Mouse (Mus musculus) heart, embryonic 10.5 days (tissue): ENCODE data around the gene Wfdc15b. TPM values are rescaled to one million over a fixed set of nuclear protein-coding genes. Genes with fewer than 3 reads are reported as not detected.
A peak's percentile ranks its signal among the peaks of the same experiment; 100 is the strongest.

Experiments used
- DNase-seq: peaks from one replicate; pipeline ENCODE4 v3.0.0-alpha.2; 2017; ENCODE audit warnings: low spot score
- H3K27ac ChIP-seq: fragments of 300-500 bp; sonication (generic); 2 replicates; pipeline ENCODE4 v1.5.1; 2016; ENCODE audit warnings: mild to moderate bottlenecking
- H3K27me3 ChIP-seq: fragments of 300-500 bp; sonication (generic); 2 replicates; pipeline ENCODE4 v1.6.1; 2016; ENCODE audit warnings: mild to moderate bottlenecking; ENCODE audit not compliant: poor library complexity, insufficient read depth, severe bottlenecking
- H3K36me3 ChIP-seq: fragments of 300-500 bp; sonication (generic); 2 replicates; pipeline ENCODE4 v1.6.1; 2016; ENCODE audit warnings: mild to moderate bottlenecking, moderate library complexity
- H3K4me1 ChIP-seq: fragments of 300-500 bp; sonication (generic); 2 replicates; pipeline ENCODE4 v1.6.1; 2016; ENCODE audit warnings: mild to moderate bottlenecking
- H3K4me3 ChIP-seq: fragments of 300-500 bp; sonication (generic); 2 replicates; pipeline ENCODE4 v1.5.1; 2016; ENCODE audit warnings: mild to moderate bottlenecking, moderate library complexity
- H3K9me3 ChIP-seq: fragments of 300-500 bp; sonication (generic); 2 replicates; pipeline ENCODE4 v1.6.1; 2016; ENCODE audit warnings: mild to moderate bottlenecking, moderate library complexity
- WGBS: fragments of 180-500 bp; shearing (Covaris S2); methylation state at CpG from one replicate; pipeline ENCODE4 v1.1.7; 2016; 5-methylcytosine and 5-hydroxymethylcytosine counted together
- polyA plus RNA-seq: library from polyadenylated mRNA; unstranded; fragments of >200 nt; fragmentation: Nextera tagmentation; extraction: Ambion mirVana; gene quantifications from 2 replicates; pipeline ENCODE4 v1.2.1, GENCODE M21; 2016

Gene Wfdc15b
- polyA plus RNA-seq, 1 experiment from 2014 or later: not detected

DNA sequence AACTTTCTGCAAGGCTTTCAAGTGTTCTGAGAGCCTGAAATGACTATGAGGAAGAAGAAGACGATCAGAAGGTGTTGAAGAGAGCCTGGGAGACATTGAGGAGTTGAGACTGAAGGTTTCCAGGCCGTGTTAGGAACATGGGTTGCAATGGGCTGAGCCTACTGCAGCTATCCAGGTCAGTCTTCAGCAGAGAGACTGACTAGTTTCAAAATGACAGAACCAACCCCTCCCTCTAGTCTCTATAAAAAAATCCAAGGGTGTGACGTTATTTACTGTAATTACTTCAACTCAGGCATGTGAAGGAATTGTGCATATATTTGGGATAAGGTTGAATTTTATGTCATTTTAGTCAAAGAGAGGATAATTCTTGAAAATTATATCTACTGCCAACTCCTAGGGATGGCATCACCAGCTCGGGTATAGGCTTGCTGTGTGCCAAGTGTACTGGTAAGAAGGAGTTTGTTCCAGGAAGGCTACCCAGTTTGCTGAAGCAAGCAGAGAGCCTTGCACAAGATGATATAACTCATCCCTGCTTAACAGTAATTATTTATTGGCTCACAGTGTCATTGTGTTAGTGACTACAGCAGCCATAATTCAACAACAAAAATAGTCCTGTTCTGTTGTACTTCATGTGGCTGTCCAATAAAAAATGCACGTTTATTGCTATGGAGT, 26.4 kb downstream of the Wfdc15b start:
- 73% methylated on average over 5 of the region's 5 CpGs for WGBS
- peak; percentile 36 for DNase-seq
- H3K36me3 ChIP-seq: no peaks in the 10 kb centered on the region
- H3K27ac ChIP-seq: no peak overlapping the region
- H3K9me3 ChIP-seq: no peaks in the 10 kb centered on the region
- no peaks in the 10 kb centered on the region for H3K4me1 ChIP-seq
- no peak overlapping the region for H3K4me3 ChIP-seq
- no peaks in the 10 kb centered on the region for H3K27me3 ChIP-seq

DNA sequence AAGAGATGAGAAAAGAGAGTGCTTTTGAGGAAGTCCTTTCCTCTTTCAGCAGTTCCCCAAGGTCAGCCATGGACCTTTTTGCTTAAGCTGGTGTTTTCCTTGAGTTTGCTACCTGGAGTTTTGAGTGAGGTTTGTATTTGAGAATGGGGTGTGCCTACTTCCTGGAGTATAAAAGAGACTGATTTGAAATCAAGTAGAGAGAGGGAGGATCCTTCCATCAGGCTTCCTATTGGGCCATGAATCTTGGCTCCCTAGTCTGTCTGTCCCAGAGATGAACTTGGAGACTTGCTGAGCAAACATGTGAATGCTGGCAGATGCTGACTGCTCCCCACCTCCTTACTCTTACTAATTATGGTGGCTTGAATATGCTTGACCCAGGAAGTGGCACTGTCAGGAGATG, 29.2 kb downstream of the Wfdc15b start:
- no peak overlapping the region for H3K4me3 ChIP-seq
- H3K4me1 ChIP-seq: no peaks in the 10 kb centered on the region
- 0 out of 2 replicates have a peak, but pooled peaks cover 4% of the 10 kb centered on the region for H3K27me3 ChIP-seq
- H3K27ac ChIP-seq: no peak overlapping the region
- no peaks in the 10 kb centered on the region for H3K36me3 ChIP-seq
- no peak for DNase-seq
- no peaks in the 10 kb centered on the region for H3K9me3 ChIP-seq

DNA sequence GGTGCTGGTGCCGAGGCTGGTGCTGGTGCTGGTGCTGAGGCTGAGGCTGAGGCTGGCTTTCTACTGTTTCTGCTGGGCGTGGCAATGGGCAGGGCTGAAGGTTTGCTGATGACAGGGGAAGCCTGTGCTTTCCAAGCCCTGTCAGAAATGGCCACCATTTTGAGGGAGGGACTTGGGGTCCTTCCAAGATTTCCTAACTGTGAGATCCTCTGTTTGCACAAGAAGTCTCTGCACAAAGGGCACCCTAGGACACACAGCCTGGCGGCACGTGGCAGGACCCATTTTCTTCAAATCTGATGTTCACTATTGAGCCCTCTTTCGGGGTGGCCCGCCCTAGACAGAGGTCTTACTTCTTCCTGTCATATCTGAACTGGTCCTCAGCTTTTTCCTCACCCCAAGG, 30.9 kb downstream of the Wfdc15b start, which contains the start of gene Wfdc12:
Gene Wfdc12, minus strand, starts transcription at position 33 of the 400 bp plus-strand sequence.
- H3K9me3 ChIP-seq: no peaks in the 10 kb centered on the region
- no peak within 1 kb of the TSS for H3K27ac ChIP-seq
- H3K36me3 ChIP-seq: no peaks in the 10 kb centered on the region
- DNase-seq: peak; percentile 59
- whole genome bisulfite sequencing: 88% methylated on average over 6 of the region's 6 CpGs
- H3K27me3 ChIP-seq: 0 out of 2 replicates have a peak, but pooled peaks cover 4% of the 10 kb centered on the region
- H3K4me1 ChIP-seq: no peaks in the 10 kb centered on the region
- H3K4me3 ChIP-seq: no peak within 1 kb of the TSS

DNA sequence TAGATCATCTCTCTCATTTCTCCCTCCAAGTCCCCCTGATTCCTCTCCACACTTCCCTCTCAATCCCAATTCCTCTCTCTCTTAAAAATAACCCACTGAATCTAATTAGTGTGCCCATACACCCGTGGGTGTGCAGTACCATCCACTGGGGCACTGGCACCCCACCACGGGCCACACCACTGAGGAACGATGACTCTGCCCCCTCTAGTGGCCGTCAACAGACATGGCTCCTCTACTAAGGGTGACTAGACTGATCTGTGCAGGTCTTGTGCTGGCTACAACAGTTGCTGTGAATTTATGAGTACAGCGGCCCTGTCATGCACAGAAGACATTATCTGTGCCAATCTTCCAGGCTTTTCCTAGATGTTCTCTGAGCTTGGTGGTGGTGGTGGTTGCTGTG, 32.7 kb downstream of the Wfdc15b start:
- Histone ChIP-seq H3K4me1 (no peaks in the 10 kb centered on the region), H3K27ac (no peak overlapping the region), H3K27me3 (0 out of 2 replicates have a peak, but pooled peaks cover 4% of the 10 kb centered on the region), H3K36me3 (no peaks in the 10 kb centered on the region), H3K4me3 (no peak overlapping the region), H3K9me3 (no peaks in the 10 kb centered on the region)
- DNase-seq: peak; percentile 71
- WGBS: 28% methylated on average over 5 of the region's 5 CpGs

DNA sequence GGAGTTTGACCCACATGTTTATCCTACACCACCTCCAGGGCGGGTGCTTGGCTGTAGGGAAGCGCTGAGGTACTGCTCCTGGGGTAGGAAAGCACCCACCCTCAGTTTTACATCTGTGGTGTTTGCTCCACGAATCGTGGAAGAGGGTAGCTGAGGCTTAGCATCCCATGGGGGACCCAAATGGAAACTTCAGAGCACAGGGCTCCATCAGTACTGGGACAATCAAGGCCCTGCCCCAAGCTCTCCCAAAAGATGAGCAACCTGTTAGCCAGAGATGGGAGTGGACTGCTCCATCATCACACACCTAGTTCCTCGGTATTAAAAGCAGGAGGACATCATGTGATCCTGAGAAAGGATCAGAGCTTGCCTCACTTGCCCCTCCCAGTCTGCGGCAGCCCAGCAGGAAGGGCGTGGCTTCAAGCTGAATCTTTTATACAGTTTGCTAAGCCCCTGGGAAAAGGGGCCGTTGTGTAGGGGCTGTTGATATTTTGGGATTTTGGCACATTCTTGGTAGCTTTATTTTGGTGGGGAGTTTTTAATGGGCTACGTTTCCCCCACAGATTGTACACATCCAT, 37.2 kb downstream of the Wfdc15b start:
- WGBS: 40% methylated on average over 9 of the region's 9 CpGs

DNA sequence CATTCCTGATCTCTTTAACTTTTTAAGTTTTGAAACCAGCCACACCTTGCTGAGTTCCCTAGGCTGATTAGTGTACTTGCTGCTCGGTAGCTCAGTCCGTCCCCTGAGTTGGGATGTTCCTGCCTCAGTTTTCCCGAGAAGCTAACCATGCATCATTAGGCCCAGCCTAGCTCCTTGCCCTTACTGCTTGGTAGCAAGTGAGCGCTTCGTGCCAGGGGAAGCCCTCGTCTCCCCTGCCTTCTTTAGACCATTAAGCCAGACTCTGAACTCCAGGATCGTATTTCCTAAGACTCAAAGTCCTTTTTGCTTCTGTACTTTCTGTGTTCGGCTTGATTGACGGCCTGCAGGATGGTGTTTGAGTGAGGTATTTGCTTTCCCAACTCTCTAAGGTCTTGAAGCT, 38.1 kb downstream of the Wfdc15b start:
- WGBS: 67% methylated on average over 9 of the region's 9 CpGs
- Histone ChIP-seq H3K36me3 (no peaks in the 10 kb centered on the region), H3K27me3 (peaks cover 38% of the 10 kb centered on the region), H3K4me1 (0 out of 2 replicates have a peak, but pooled peaks cover 2% of the 10 kb centered on the region), H3K9me3 (no peaks in the 10 kb centered on the region), H3K27ac (no peak overlapping the region), H3K4me3 (no peak overlapping the region)
- DNase-seq: peak; percentile 51

More for the DNA sequence above, 37.2 kb downstream of the Wfdc15b start:
- H3K9me3 ChIP-seq: no peaks in the 10 kb centered on the region
- DNase-seq: peak; percentile 57
- no peak overlapping the region for H3K27ac ChIP-seq
- H3K4me3 ChIP-seq: no peak overlapping the region
- H3K27me3 ChIP-seq: peaks cover 32% of the 10 kb centered on the region
- H3K4me1 ChIP-seq: no peaks in the 10 kb centered on the region
- H3K36me3 ChIP-seq: no peaks in the 10 kb centered on the region

DNA sequence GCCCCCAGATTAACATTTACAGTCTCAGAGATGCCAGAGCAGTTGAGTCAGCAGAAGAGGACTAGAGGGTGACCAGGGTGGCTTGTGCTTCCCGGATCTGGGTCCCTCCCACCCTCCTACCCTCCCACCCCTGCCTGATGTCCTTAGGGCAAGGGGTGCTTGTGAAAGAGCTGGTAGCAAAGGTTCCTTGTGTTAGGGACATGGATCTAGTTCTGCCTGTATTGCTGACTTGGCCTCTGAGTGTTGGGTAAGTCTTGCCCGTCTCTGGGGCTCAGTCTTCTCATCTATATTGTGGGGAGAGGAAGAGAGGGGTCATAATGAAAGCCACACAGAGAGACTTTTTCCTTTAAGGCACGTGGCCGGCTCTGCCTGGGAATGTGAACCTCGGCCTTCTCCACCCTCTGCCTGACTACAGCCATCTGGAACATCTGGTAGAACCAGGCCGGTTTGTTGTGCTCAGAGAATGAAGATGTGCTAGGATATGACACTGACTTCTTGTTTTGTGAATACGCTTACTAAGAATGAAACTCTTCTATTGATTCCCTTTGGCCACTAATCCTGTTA, 38.7 kb downstream of the Wfdc15b start, which contains the start of gene Wfdc5:
Gene Wfdc5, minus strand, starts transcription at position 51 of the 564 bp plus-strand sequence.
- DNase-seq: peak; percentile 72
- H3K27me3 ChIP-seq: peaks cover 44% of the 10 kb centered on the region
- H3K27ac ChIP-seq: no peak within 1 kb of the TSS
- H3K4me3 ChIP-seq: no peak within 1 kb of the TSS
- H3K36me3 ChIP-seq: no peaks in the 10 kb centered on the region
- 79% methylated on average over 7 of the region's 7 CpGs for WGBS
- 0 out of 2 replicates have a peak, but pooled peaks cover 4% of the 10 kb centered on the region for H3K4me1 ChIP-seq
- H3K9me3 ChIP-seq: no peaks in the 10 kb centered on the region

DNA sequence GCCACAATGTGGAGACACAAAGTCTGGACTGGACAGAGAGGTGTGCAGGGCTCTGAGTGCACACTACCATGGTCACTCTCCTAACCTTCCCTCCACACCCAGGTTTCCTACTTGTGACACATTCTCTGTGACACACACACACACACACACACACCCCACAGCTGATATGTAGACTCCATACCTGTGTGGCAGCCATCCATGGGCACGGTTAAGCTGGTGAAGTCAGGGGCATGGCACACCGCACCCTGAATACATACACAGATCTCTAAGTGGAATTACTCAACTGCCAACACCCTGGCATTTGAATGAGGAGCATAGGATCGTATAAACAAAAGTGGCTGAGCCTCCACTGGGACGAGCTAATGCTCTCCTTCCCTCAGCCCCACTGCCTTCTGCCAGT, 40.7 kb downstream of the Wfdc15b start:
- Histone ChIP-seq H3K4me1 (0 out of 2 replicates have a peak, but pooled peaks cover 4% of the 10 kb centered on the region), H3K4me3 (no peak overlapping the region), H3K36me3 (no peaks in the 10 kb centered on the region), H3K27me3 (peaks cover 59% of the 10 kb centered on the region), H3K27ac (no peak overlapping the region), H3K9me3 (no peaks in the 10 kb centered on the region)
- WGBS: 84% methylated on average over 4 of the region's 4 CpGs
- no peak for DNase-seq

DNA sequence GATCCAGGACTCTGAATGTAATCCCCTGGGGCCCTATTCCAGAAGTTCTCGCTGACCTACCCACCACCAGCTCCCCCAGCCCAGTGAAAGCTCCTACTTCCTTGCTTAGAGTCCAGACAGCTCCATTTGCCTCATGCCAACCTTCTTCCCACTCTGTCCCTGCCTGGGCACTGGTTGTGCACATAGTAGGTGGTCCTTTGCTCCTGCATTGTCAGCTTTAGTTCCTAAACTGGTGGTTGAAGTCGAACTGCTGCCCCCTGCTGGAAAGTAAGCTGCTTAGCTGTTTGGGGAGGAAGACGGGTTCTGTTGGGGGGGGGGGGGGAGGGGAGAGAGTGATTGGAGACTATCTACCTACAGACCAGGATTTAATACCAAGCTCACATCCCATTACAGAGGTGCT, 41.3 kb downstream of the Wfdc15b start:
- 0 out of 2 replicates have a peak, but pooled peaks cover 4% of the 10 kb centered on the region for H3K4me1 ChIP-seq
- H3K36me3 ChIP-seq: no peaks in the 10 kb centered on the region
- 44% methylated on average over 3 of the region's 3 CpGs for WGBS
- H3K9me3 ChIP-seq: no peaks in the 10 kb centered on the region
- DNase-seq: no peak
- no peak overlapping the region for H3K27ac ChIP-seq
- no peak overlapping the region for H3K4me3 ChIP-seq
- H3K27me3 ChIP-seq: peaks cover 66% of the 10 kb centered on the region

DNA sequence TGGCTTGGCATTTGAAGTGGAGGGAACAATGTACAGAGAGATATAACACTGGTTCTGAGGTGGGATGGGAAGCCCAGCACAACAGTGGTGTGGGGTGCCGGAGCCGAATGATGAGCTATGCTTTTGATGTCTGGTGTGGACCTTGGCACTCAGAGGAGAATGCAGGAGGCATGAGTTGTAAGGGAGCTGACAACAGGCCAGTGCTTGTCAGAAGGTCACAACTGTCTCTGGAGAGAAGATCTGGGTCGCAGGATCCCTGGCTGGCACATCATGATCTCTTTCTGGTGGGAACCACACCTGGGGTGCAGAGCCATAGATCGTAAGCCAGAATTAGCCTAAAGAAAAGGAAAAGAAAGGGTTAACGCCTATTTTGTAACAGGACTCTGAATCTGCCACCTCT, 43.6 kb downstream of the Wfdc15b start:
- H3K9me3 ChIP-seq: no peaks in the 10 kb centered on the region
- H3K4me3 ChIP-seq: no peak overlapping the region
- H3K27me3 ChIP-seq: peaks cover 73% of the 10 kb centered on the region
- no peak overlapping the region for H3K27ac ChIP-seq
- 79% methylated on average over 5 of the region's 5 CpGs for WGBS
- no peaks in the 10 kb centered on the region for H3K36me3 ChIP-seq
- H3K4me1 ChIP-seq: peaks cover 13% of the 10 kb centered on the region; the same call in 1 of the 2 replicates
- no peak for DNase-seq

DNA sequence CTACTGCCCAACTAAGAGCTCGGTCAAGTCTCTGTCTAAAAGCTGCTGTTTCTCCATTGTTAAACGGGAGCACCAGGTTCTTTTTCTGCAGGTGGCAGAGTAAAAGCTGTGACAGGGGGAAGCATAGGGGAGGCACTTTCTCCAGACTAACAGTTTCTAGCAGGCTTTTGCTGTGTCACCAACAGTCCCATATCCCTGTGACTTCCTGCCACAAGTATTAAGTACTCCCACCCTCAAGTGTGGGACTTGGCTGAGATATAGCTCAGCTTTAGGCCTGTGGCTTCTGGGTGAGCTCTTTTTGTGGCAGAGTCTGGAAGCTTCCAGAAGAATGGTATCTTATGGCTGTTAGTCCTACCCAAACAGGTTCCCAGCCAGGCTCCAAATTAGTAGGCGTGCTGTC, 45.6 kb downstream of the Wfdc15b start:
- WGBS: 82% methylated on average over 3 of the region's 3 CpGs
- no peak overlapping the region for H3K4me3 ChIP-seq
- no peak overlapping the region for H3K27ac ChIP-seq
- H3K4me1 ChIP-seq: peaks cover 24% of the 10 kb centered on the region
- no peaks in the 10 kb centered on the region for H3K36me3 ChIP-seq
- no peak for DNase-seq
- H3K27me3 ChIP-seq: peaks cover 74% of the 10 kb centered on the region
- H3K9me3 ChIP-seq: no peaks in the 10 kb centered on the region

DNA sequence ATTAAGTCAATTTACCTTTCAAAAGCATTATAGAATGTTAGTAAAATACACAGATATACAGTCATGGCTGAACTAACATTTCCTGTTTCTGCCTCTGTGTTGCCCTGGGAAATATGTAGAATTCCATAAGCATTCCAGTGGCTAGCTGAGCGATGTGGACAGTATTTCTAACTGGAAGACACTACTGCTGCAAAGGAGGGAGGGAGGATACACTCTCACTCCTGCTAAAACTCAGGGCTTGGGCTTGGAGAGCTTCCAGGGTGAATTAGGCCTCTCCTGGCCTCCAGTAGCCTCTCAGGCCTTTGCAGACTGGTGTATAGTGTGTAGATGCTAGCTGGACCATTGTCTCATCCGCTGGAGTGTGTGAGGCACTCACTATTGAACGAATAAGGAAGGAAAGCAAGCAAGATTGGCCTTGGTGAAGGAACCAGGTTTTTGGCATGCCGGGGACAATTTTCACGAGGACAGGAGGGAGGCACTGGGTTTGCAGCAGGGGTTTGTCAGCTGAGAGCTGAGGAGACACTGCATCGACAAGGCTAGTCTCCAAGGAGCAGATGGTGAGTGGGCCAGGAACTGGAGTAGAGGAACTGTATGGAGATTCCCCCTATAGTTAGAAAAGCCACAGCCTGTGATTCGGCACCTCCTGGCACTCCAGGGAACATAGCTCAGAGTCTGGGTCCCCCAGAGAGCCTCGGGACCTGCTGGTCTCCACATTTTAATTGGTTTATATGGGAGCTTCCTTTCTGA, 46.6 kb downstream of the Wfdc15b start:
- Histone ChIP-seq H3K27me3 (peaks cover 84% of the 10 kb centered on the region), H3K9me3 (no peaks in the 10 kb centered on the region), H3K4me3 (no peak overlapping the region), H3K36me3 (no peaks in the 10 kb centered on the region), H3K4me1 (peaks cover 29% of the 10 kb centered on the region), H3K27ac (no peak overlapping the region)
- no peak for DNase-seq
- 66% methylated on average over 8 of the region's 8 CpGs for WGBS

DNA sequence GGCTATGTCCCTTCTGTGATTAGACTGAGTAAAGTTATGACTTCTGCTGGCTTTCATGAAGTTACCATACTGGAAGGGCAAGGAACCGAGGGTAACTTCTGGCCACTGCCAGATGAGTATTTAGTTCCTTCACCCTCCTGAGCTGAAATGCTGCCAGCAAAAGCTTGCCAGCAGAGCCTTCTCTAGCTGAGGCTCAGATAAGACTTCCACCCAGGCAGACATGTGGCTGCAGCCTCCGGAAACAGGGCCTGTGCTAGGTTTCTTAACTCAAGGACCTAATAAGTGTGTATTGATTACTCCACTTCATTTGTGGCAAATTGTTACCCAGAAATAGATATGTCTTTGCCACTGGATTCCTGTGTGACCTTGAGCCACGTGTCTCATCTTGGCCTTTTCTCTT, 48.1 kb downstream of the Wfdc15b start:
- no peak for DNase-seq
- H3K27me3 ChIP-seq: peaks cover 88% of the 10 kb centered on the region
- 32% methylated on average over 3 of the region's 3 CpGs for WGBS
- H3K27ac ChIP-seq: no peak overlapping the region
- H3K4me1 ChIP-seq: peaks cover 31% of the 10 kb centered on the region
- H3K9me3 ChIP-seq: no peaks in the 10 kb centered on the region
- no peak overlapping the region for H3K4me3 ChIP-seq
- no peaks in the 10 kb centered on the region for H3K36me3 ChIP-seq
